Mouse (Mus musculus) neural tube, embryonic 11.5 days (tissue): ENCODE data around the gene Unc13d. TPM values are rescaled to one million over a fixed set of nuclear protein-coding genes. Genes with fewer than 3 reads are reported as not detected.
"Not testable (repeated sequence)": the region's sequence is repeated elsewhere in the genome, so short reads cannot be mapped to it uniquely, and the experiment has no call there.

Experiments used
- ATAC-seq: fragments of 200-750 bp; cut with Nextera tagmentation; 2 replicates; pipeline ENCODE4 v1.8.0; 2017; ENCODE audit warnings: moderate number of reproducible peaks, mild to moderate bottlenecking, moderate TSS enrichment, moderate library complexity; ENCODE audit not compliant: insufficient read depth, low FRiP score, low TSS enrichment
- DNase-seq: peaks from one replicate; pipeline ENCODE4 v3.0.0-alpha.2; 2015; ENCODE audit warnings: low spot score
- H3K27ac ChIP-seq: fragments of 300-500 bp; sonication (generic); 2 replicates; pipeline ENCODE4 v1.5.1; 2014; ENCODE audit warnings: low read depth, mild to moderate bottlenecking, low read length
- H3K27me3 ChIP-seq: fragments of 300-500 bp; sonication (generic); 2 replicates; pipeline ENCODE4 v1.6.1; 2014; ENCODE audit warnings: mild to moderate bottlenecking, low read length, mixed read lengths; ENCODE audit not compliant: control insufficient read depth, insufficient read depth
- H3K36me3 ChIP-seq: fragments of 300-500 bp; sonication (generic); 2 replicates; pipeline ENCODE4 v1.6.1; 2014; ENCODE audit warnings: mild to moderate bottlenecking, low read length, moderate library complexity, mixed read lengths; ENCODE audit not compliant: control insufficient read depth, insufficient read depth
- H3K4me1 ChIP-seq: fragments of 300-500 bp; sonication (generic); 2 replicates; pipeline ENCODE4 v1.6.1; 2014; ENCODE audit warnings: low read length, mixed read lengths; ENCODE audit not compliant: control insufficient read depth, insufficient read depth
- H3K4me2 ChIP-seq: fragments of 300-500 bp; sonication (generic); 2 replicates; pipeline ENCODE4 v1.6.1; 2014; ENCODE audit warnings: low read depth, mild to moderate bottlenecking, moderate library complexity
- H3K4me3 ChIP-seq: fragments of 300-500 bp; sonication (generic); 2 replicates; pipeline ENCODE4 v1.5.1; 2014; ENCODE audit warnings: low read depth, low read length
- H3K9ac ChIP-seq: fragments of 300-500 bp; sonication (generic); 2 replicates; pipeline ENCODE4 v1.6.1; 2014; ENCODE audit warnings: mild to moderate bottlenecking, low read length
- H3K9me3 ChIP-seq: fragments of 300-500 bp; sonication (generic); 2 replicates; pipeline ENCODE4 v1.6.1; 2016; ENCODE audit warnings: low read length; ENCODE audit not compliant: control insufficient read depth
- WGBS: fragments of 180-500 bp; shearing (Covaris S2); extraction: QIAGEN DNeasy Blood & Tissue Kit; methylation state at CpG from one replicate; pipeline ENCODE4 v1.1.7; 2014; 5-methylcytosine and 5-hydroxymethylcytosine counted together
- polyA plus RNA-seq: library from polyadenylated mRNA; unstranded; fragments of >200 nt; fragmentation: Nextera tagmentation; extraction: Ambion mirVana; gene quantifications from 2 replicates; pipeline ENCODE4 v1.2.1, GENCODE M21; 2014

The Unc13d gene
- polyA plus RNA-seq, 1 experiment from 2014 or later, result 1.3 TPM

DNA sequence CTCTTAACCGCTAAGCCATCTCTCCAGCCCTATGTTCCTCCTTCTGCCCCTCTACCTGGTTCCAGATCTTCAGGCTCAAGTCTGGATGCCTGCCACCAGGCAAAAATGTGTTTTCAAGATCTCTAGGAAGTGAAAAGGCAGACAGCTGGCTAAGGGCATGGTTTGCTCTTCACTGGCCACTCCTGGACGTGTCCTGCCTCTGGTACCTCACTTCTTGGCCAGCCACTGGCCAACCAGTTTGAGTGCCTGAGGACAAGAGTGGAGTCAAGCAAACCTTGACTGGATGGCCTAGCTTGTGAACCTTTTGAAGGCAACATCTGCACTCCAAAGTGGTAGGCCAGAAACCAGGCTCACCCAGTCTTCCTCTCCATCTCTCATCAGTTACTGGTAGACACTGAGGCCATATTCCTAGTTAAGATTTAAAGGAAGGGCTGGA lies 57.8 kb downstream of the Unc13d start:
- DNase-seq (peak; percentile 53), ATAC-seq (no peak)
- WGBS, result 81% methylated on average over 2 of the region's 2 CpGs
- H3K36me3 ChIP-seq, result no peaks in the 10 kb centered on the region
- H3K4me2 ChIP-seq, result no peak overlapping the region
- H3K27me3 ChIP-seq, result no peaks in the 10 kb centered on the region
- no peaks in the 10 kb centered on the region for H3K9me3 ChIP-seq
- no peak overlapping the region for H3K4me3 ChIP-seq
- no peak overlapping the region for H3K27ac ChIP-seq
- no peak overlapping the region for H3K9ac ChIP-seq
- peaks cover 2% of the 10 kb centered on the region; the same call in 1 of the 2 replicates for H3K4me1 ChIP-seq

DNA sequence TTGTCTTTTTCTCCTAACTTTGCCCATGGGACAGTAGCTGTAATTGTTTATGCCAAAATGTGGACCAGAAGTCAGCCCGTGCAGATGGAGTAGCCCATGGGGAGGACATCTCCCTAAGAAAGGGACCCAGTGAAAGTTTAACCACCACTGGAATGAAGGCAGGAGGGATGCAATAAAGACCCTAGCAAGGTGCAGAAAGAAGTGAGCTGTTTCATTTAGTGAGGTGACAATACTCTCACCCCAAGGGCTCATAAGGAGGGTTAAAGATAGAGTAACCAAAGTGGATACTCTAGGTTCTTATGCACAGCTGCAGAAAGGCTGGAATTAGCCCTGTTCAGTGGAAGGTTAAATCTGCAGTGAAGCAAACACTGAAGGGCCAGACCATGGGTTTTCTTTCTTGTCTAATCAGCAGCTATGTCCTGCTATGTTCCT lies 58.4 kb downstream of the Unc13d start:
- H3K4me3 ChIP-seq, result no peak overlapping the region
- H3K4me1 ChIP-seq, result peaks cover 2% of the 10 kb centered on the region; the same call in 1 of the 2 replicates
- no peaks in the 10 kb centered on the region for H3K36me3 ChIP-seq
- no peaks in the 10 kb centered on the region for H3K27me3 ChIP-seq
- no peak overlapping the region for H3K27ac ChIP-seq
- ATAC-seq (no peak), DNase-seq (no peak)
- no peak overlapping the region for H3K4me2 ChIP-seq
- WGBS, result 35% methylated on average over 1 of the region's 1 CpGs
- H3K9ac ChIP-seq, result no peak overlapping the region
- H3K9me3 ChIP-seq, result no peaks in the 10 kb centered on the region

DNA sequence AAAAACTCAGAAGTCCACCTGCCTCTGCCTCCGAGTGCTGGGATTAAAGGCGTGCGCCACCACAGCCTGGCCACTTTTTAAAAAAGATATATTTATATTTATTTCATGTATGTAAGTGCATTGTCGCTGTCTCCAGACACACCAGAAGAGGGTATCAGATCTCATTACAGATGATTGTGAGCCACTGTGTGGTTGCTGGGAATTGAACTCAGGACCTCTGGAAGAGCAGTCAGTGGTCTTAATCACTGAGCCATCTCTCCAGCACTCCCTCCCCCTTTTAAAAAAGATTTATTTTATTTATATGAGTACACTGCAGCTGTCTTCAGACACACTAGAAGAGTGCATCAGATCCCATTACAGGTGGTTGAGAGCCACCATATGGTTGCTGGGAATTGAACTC lies 58.9 kb downstream of the Unc13d start:
- H3K4me2 ChIP-seq, H3K27ac ChIP-seq, H3K4me1 ChIP-seq, H3K9ac ChIP-seq, H3K27me3 ChIP-seq, H3K36me3 ChIP-seq, H3K9me3 ChIP-seq, ATAC-seq, DNase-seq, H3K4me3 ChIP-seq: not testable (repeated sequence)
- 90% methylated on average over 4 of the region's 4 CpGs for WGBS

DNA sequence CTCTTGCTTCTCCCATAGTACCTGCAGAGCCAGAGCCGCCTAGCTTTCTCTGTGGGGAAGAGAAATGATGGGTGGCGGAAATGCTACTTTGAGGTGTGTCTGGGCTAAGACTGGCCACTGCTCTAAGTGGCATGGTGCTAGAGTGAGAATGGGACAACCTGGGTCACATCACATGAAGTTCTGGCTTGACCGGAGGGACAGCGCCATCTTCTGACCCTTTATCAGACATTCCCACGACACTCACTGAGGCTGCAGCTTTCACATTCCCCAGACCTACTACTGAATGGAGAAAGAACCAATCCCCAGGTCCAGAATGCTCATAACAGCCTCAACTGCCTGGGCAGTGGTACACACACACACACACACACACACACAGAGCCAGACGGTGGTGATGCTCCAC lies 59.7 kb downstream of the Unc13d start:
- H3K27me3 ChIP-seq, result no peaks in the 10 kb centered on the region
- no peak overlapping the region for H3K4me3 ChIP-seq
- H3K4me2 ChIP-seq, result no peak overlapping the region
- H3K9me3 ChIP-seq, result no peaks in the 10 kb centered on the region
- H3K27ac ChIP-seq, result no peak overlapping the region
- peaks cover 2% of the 10 kb centered on the region; the same call in 1 of the 2 replicates for H3K4me1 ChIP-seq
- ATAC-seq (no peak), DNase-seq (peak; percentile 55)
- 17% methylated on average over 6 of the region's 6 CpGs for WGBS
- no peak overlapping the region for H3K9ac ChIP-seq
- H3K36me3 ChIP-seq, result no peaks in the 10 kb centered on the region

DNA sequence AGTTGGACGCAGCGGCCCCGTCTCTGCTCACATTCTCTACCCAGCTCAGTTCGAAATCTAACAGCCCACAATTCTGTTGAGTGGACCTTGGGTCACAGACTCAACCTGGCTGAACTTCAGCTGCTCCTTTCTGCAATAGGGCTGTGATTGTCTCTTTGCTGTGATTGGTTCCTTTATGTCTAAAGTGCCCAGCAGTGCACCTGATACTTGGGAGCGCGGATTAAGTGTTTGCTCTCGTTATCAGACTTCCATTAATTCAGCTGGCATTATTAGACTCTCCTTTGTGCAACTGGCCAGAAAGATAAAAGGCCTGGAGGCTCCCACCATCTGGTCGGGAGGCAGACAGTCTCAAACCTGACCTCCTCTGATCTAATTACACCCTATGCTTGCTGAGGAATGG lies 62.9 kb downstream of the Unc13d start:
- H3K9ac ChIP-seq, result no peak overlapping the region
- 69% methylated on average over 8 of the region's 8 CpGs for WGBS
- no peak overlapping the region for H3K4me2 ChIP-seq
- H3K27ac ChIP-seq, result no peak overlapping the region
- peaks cover 9% of the 10 kb centered on the region for H3K4me1 ChIP-seq
- DNase-seq (no peak), ATAC-seq (no peak)
- no peak overlapping the region for H3K4me3 ChIP-seq
- H3K27me3 ChIP-seq, result no peaks in the 10 kb centered on the region
- no peaks in the 10 kb centered on the region for H3K36me3 ChIP-seq
- H3K9me3 ChIP-seq, result no peaks in the 10 kb centered on the region

DNA sequence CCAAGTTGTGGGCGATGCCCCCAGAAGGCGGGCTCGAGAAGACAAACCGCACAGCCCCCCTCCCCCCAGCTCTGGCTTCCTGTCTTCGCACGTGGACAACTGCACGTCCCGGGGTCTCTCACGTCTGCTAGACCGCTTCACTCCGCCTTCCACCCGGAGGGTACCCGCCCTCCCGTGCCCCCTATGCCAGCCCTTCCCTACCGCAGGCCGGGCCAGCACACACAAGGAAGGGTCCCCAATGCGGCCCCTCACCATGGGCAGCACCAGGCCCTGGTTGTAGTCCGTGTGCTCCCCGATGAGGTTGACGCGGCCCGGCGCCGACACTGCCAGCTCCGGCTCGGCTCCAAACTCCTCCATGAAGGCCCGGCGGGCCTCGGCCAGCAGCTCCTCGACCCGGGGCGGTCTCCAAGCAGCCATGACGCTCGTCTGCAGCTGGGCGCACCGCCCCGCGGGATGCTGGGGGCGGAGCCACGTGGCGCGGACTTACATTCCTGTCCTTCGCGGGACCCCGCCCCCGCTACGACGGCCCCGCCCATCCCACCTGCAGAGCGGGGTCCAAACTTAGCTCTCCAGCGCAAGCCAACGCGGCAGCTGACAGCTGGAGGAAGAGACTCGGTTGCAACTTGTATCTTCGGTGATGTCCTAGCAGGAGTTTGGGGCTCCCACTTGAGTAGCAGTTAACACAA lies 65.4 kb downstream of the Unc13d start, which contains the start of gene Galk1:
Galk1 (minus strand) TSS at position 458 of the 686 bp plus-strand sequence.
- H3K36me3 ChIP-seq, result peaks cover 2% of the 10 kb centered on the region; the same call in 1 of the 2 replicates
- H3K4me3 ChIP-seq, result peak within 1 kb of the TSS; percentile 64
- DNase-seq (peak; percentile 94), ATAC-seq (peak; percentile 76)
- H3K4me2 ChIP-seq, result peak within 1 kb of the TSS; percentile 87
- no peaks in the 10 kb centered on the region for H3K27me3 ChIP-seq
- H3K4me1 ChIP-seq, result peaks cover 9% of the 10 kb centered on the region
- peak within 1 kb of the TSS; percentile 80 for H3K9ac ChIP-seq
- WGBS, result under 1% methylated on average over 55 of the region's 55 CpGs
- H3K9me3 ChIP-seq, result no peaks in the 10 kb centered on the region
- peak within 1 kb of the TSS; percentile 78 for H3K27ac ChIP-seq

Other genes starting within 250 kb of the Unc13d start
- 0.12 and 0.13 TPM in 2 replicates for gene Myo15b, start 219.6 kb downstream of the Unc13d start, polyA plus RNA-seq
- 2.0 and 3.4 TPM in 2 replicates for gene Smim5, start 178.0 kb downstream of the Unc13d start, polyA plus RNA-seq
- gene Smim6, start 165.9 kb downstream of the Unc13d start, polyA plus RNA-seq, result 0.42 TPM in 1 of 2 replicates, not detected in the other
- gene Sap30bp, start 144.7 kb downstream of the Unc13d start, polyA plus RNA-seq, result 48.9 and 51.8 TPM in 2 replicates
- gene Recql5, start 144.5 kb downstream of the Unc13d start, polyA plus RNA-seq, result 23.9 and 25.2 TPM in 2 replicates
- 0.58 and 0.72 TPM in 2 replicates for gene Itgb4, start 103.3 kb downstream of the Unc13d start, polyA plus RNA-seq
- 122 and 124 TPM in 2 replicates for gene Galk1, start 65.2 kb downstream of the Unc13d start, polyA plus RNA-seq
- gene H3f3b, start 50.0 kb downstream of the Unc13d start, polyA plus RNA-seq, result 1,827 and 1,865 TPM in 2 replicates
- 30.3 and 34.4 TPM in 2 replicates for gene Unk, start 47.6 kb downstream of the Unc13d start, polyA plus RNA-seq
- gene Wbp2, start 9.0 kb upstream of the Unc13d start, polyA plus RNA-seq, result 95.3 and 105 TPM in 2 replicates
- gene Trim47, start 49.2 kb upstream of the Unc13d start, polyA plus RNA-seq, result 3.2 and 3.3 TPM in 2 replicates
- 1.6 TPM in 2 replicates for gene Trim65, start 53.2 kb upstream of the Unc13d start, polyA plus RNA-seq
- gene Mrpl38, start 60.9 kb upstream of the Unc13d start, polyA plus RNA-seq, result 99.8 and 102 TPM in 2 replicates
- gene Fbf1, start 90.2 kb upstream of the Unc13d start, polyA plus RNA-seq, result 35.7 and 37.0 TPM in 2 replicates
- gene Ten1, start 120.9 kb upstream of the Unc13d start, polyA plus RNA-seq, result 54.9 and 63.6 TPM in 2 replicates
- gene Acox1, start 121.1 kb upstream of the Unc13d start, polyA plus RNA-seq, result 33.2 and 34.4 TPM in 2 replicates
- gene Evpl, start 160.1 kb upstream of the Unc13d start, polyA plus RNA-seq, result 0.90 and 0.93 TPM in 2 replicates
- 83.5 and 87.4 TPM in 2 replicates for gene Srp68, start 196.3 kb upstream of the Unc13d start, polyA plus RNA-seq
- gene Galr2, start 203.0 kb upstream of the Unc13d start, polyA plus RNA-seq, result 0.49 and 0.70 TPM in 2 replicates
- 74.3 and 75.5 TPM in 2 replicates for gene Exoc7, start 229.3 kb upstream of the Unc13d start, polyA plus RNA-seq